Mouse (Mus musculus) bone marrow, adult 2 months (tissue): ENCODE results near the gene Otulin.

Experiments
- CTCF ChIP-seq: fragments of 200-500 bp; IDR thresholded peaks from 2 replicates; pipeline ENCODE4 v1.5.1; 2011; ENCODE audit warnings: low read length, control low read depth; ENCODE audit not compliant: control insufficient read depth, insufficient read depth
- POLR2A ChIP-seq: fragments of 200-500 bp; IDR thresholded peaks from 2 replicates; pipeline ENCODE4 v1.6.1; 2011; ENCODE audit warnings: low read depth, mild to moderate bottlenecking, control low read depth, low read length, borderline replicate concordance; ENCODE audit not compliant: control insufficient read depth

- TF ChIP-seq CTCF: no peak
- no peak for TF ChIP-seq POLR2A
Measured at GRCm38 (mm10) chr15:27500390-27500789, 130.1 kb downstream of the Otulin start.
